Mouse (Mus musculus): ENCODE results near the gene Gm10647.

DNA sequence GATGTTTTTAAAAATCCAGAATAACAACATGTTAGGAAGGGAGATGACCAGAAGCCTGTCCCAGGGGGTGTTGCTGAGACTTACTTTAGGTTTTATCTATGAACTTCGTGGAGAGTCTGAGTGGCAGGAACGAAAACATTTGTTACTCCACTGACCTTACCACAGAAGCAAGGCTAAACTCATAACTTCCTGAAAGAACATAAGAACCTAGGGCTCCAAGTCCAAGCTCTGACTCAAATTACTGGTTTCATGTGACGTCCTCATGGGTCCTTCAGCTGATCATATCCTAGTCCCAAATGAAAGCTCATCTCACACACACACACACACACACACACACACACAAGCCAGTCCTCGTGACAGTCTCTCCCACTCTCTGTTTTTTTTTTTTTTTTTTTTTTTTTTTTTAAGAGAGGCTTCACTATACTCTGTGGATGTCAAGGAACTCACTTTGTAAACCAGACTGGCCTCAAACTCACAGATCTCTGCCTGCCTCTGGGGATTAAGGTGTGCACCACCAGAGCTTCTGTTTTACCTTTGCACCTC is 35.6 kb downstream of the Gm10647 start:
- no peak for TF ChIP-seq CTCF (IDR thresholded peaks at IDR 0.05; ENCODE audit: low read depth, low read length)
- TF ChIP-seq POLR2A (IDR thresholded peaks at IDR 0.05; ENCODE audit: insufficient read depth, low read length), result no peak
- no peak for TF ChIP-seq EP300 (IDR thresholded peaks at IDR 0.05; ENCODE audit: insufficient read depth, low read depth, low read length)
